Mouse (Mus musculus) brown adipose tissue, adult 24 weeks (tissue): ENCODE measurements at regions not wholly inside any gene's neighbourhood (a gene's known extent, or its start where the extent isn't known, plus 50 kb on each side); places are given as distances from the start of the nearest gene placed in this dataset.

Experiments
- H3K27ac ChIP-seq: fragments of 200-500 bp; replicated peaks from 2 replicates; pipeline ENCODE4 v1.5.1; 2012; ENCODE audit warnings: low read depth, mild to moderate bottlenecking, low read length
- H3K4me1 ChIP-seq: fragments of 200-500 bp; 2 replicates; pipeline ENCODE4 v1.6.1; 2012; ENCODE audit warnings: low read length, mixed read lengths; ENCODE audit not compliant: control insufficient read depth, insufficient read depth, insufficient read length
- H3K4me3 ChIP-seq: fragments of 200-500 bp; 2 replicates; pipeline ENCODE4 v1.5.1; 2012; ENCODE audit warnings: low read depth, mild to moderate bottlenecking, low read length, moderate library complexity; ENCODE audit not compliant: insufficient read depth

- Histone ChIP-seq H3K4me3 (no peak overlapping the region), H3K27ac (no peak overlapping the region), H3K4me1 (no peaks in the 10 kb centered on the region)
Observed at GRCm38 (mm10) chr8:34465398-34465797, 353.9 kb upstream of the Gm10131 start.

- Histone ChIP-seq H3K4me3 (no peak overlapping the region), H3K27ac (no peak overlapping the region), H3K4me1 (no peaks in the 10 kb centered on the region)
Observed at GRCm38 (mm10) chr8:34462262-34462661, 350.7 kb upstream of the Gm10131 start.

GRCm38 (mm10) chr8:34458300-34458699 lies 346.8 kb upstream of the Gm10131 start:
- no peaks in the 10 kb centered on the region for H3K4me1 ChIP-seq
- no peak overlapping the region for H3K4me3 ChIP-seq
- H3K27ac ChIP-seq: no peak overlapping the region

- H3K4me1 ChIP-seq: no peaks in the 10 kb centered on the region
- no peak overlapping the region for H3K27ac ChIP-seq
- H3K4me3 ChIP-seq: no peak overlapping the region
Observed at GRCm38 (mm10) chr8:34456543-34456942, 345.0 kb upstream of the Gm10131 start.

GRCm38 (mm10) chr8:34455376-34455775 lies 343.8 kb upstream of the Gm10131 start:
- H3K4me3 ChIP-seq: no peak overlapping the region
- no peak overlapping the region for H3K27ac ChIP-seq
- no peaks in the 10 kb centered on the region for H3K4me1 ChIP-seq

- Histone ChIP-seq H3K27ac (no peak overlapping the region), H3K4me1 (no peaks in the 10 kb centered on the region), H3K4me3 (no peak overlapping the region)
Observed at GRCm38 (mm10) chr8:34452811-34453210, 341.3 kb upstream of the Gm10131 start.

GRCm38 (mm10) chr8:34451211-34452000 lies 339.9 kb upstream of the Gm10131 start:
- H3K27ac ChIP-seq: no peak overlapping the region
- no peaks in the 10 kb centered on the region for H3K4me1 ChIP-seq
- H3K4me3 ChIP-seq: no peak overlapping the region

- Histone ChIP-seq H3K4me3 (no peak overlapping the region), H3K27ac (no peak overlapping the region), H3K4me1 (no peaks in the 10 kb centered on the region)
Observed at GRCm38 (mm10) chr8:34449391-34450044, 338.0 kb upstream of the Gm10131 start.

GRCm38 (mm10) chr8:34447880-34448830 lies 336.6 kb upstream of the Gm10131 start:
- H3K4me3 ChIP-seq: no peak overlapping the region

GRCm38 (mm10) chr8:34442688-34443087 lies 331.2 kb upstream of the Gm10131 start:
- no peaks in the 10 kb centered on the region for H3K4me1 ChIP-seq
- H3K4me3 ChIP-seq: no peak overlapping the region
- no peak overlapping the region for H3K27ac ChIP-seq

More at GRCm38 (mm10) chr8:34447880-34448830, 336.6 kb upstream of the Gm10131 start:
- Histone ChIP-seq H3K27ac (no peak overlapping the region), H3K4me1 (no peaks in the 10 kb centered on the region)

GRCm38 (mm10) chr8:34441756-34442155 lies 330.2 kb upstream of the Gm10131 start:
- no peak overlapping the region for H3K4me3 ChIP-seq
- H3K27ac ChIP-seq: no peak overlapping the region
- H3K4me1 ChIP-seq: no peaks in the 10 kb centered on the region

- Histone ChIP-seq H3K27ac (no peak overlapping the region), H3K4me1 (no peaks in the 10 kb centered on the region), H3K4me3 (no peak overlapping the region)
Observed at GRCm38 (mm10) chr8:34440771-34441170, 329.2 kb upstream of the Gm10131 start.

GRCm38 (mm10) chr8:34438771-34439170 lies 327.2 kb upstream of the Gm10131 start:
- Histone ChIP-seq H3K4me3 (no peak overlapping the region), H3K4me1 (no peaks in the 10 kb centered on the region), H3K27ac (no peak overlapping the region)

- Histone ChIP-seq H3K27ac (no peak overlapping the region), H3K4me3 (no peak overlapping the region), H3K4me1 (no peaks in the 10 kb centered on the region)
Observed at GRCm38 (mm10) chr8:34431985-34432384, 320.4 kb upstream of the Gm10131 start.

- no peak overlapping the region for H3K27ac ChIP-seq
- H3K4me3 ChIP-seq: no peak overlapping the region
- no peaks in the 10 kb centered on the region for H3K4me1 ChIP-seq
Observed at GRCm38 (mm10) chr8:34429231-34429630, 317.7 kb upstream of the Gm10131 start.
